Mouse (Mus musculus) megakaryocyte, adult 5-6 weeks (primary cell): ENCODE measurements around the gene Ube2d3. TPM values are rescaled to one million over a fixed set of nuclear protein-coding genes. Genes with fewer than 3 reads are reported as not detected.
A peak's percentile ranks its signal among the peaks of the same experiment; 100 is the strongest.

Experiments
- ATAC-seq: 2 replicates; pipeline ENCODE4 v1.8.0; 2016; ENCODE audit warnings: mild to moderate bottlenecking, inconsistent platforms; ENCODE audit not compliant: poor library complexity, severe bottlenecking
- total RNA-seq, 2 experiments: library from RNA; stranded (forward) in 1 of 2; stranded (reverse) in 1 of 2; fragments of 153-499, 151-499 nt in 1 of 2; fragments of 221-1000, 200-1000 nt in 1 of 2; gene quantifications; 2 replicates each; pipeline versions ENCODE4 v1.2.3 to v1.2.4; 2015 to 2017

Ube2d3 gene
- total RNA-seq (2015) (591 and 690 TPM in 2 replicates), total RNA-seq (2017) (864 and 938 TPM in 2 replicates)

DNA sequence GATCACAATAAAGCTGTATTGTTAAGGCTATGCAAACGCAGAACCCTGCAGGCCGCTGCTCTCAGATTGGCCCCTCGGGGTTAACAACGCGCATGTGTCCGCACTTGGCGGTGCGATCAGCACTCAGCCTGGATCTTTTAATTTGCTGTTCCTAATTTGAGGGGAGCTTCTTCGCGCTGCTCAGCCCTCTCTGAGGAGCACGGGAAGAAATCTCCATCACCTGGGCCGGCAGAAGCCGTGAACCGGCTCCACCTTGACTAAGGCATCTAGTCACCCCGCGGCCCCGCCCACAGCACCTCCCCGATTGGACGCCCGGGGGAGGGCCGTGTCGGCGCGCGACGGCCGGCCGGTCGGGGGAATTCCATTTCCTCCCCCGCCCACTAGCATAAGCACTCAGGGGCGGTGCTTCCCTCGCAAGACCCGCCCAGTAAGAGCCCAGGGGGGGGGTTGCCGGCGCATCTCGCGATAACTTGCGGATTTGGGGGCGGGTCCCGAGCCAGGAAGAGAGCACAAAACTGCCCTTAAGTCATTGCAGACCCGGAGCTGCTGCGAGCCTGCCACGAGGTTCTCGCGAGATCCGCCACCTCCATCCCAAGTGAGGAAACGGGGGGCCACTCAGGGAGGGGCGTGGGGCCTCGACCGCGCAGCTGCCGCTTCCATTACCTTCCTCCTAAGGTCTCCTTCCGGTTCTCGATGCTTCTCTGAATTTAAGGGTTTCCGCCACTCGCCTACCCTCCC lies at the start of gene Ube2d3:
Gene Ube2d3, plus strand, starts transcription at position 392 of the 738 bp plus-strand sequence.
- peak; percentile 68 for ATAC-seq

DNA sequence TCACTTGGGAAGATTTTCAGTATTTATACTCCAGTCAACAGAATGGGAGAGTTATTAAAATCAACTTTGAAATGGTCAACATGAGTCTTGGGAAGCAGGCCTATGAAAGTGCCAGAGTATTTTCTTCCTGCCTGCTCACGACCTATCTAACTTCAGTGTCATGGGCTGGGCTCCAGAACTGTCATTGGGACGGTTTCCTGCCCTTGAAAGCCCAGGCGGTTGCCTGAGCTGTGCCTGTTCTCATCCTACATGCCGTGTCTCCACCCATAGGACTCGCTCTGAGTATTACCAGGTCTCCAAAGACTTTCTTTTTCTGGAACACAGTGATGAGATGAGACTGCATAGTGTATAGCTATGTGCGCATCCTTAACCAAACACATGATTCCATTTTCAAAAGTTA lies 44.8 kb upstream of the Ube2d3 start:
- ATAC-seq: no peak

DNA sequence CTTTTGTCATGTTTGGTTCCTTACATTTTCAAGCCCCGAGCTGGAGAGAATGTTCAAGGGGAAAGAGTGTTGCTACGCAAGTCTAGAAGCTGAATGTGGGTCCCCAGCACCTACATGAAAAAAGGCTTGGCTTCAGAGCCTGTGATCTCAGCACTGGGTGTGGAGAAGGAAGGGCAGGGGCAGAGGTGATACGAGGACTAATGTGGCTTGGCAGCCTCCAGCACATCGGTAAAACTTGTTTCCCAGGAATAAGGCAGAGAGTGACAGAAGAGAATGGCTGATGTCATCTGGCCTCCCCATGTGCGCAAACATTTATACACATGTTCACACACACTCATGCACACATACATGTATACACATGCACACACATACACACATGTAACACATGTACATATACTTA lies 42.9 kb upstream of the Ube2d3 start:
- no peak for ATAC-seq

DNA sequence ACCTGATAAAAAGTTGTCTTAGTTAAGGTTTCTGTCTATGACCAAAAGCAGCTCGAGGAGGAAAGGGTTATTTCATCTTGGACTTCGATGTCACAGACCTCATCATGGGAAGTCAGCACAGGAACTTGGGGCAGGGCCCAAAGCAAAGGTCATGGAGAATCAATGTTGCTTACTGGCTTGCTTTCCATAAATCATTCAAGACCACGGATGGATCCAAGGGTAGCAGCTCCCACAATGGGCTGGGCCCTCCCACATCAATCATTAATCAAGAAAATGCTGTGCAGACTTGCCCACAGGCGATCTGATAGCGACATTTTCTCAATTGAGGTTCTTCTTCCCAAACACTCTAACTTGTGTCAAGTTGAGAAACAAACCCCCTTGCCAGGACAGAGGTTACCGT lies 41.9 kb upstream of the Ube2d3 start:
- no peak for ATAC-seq

DNA sequence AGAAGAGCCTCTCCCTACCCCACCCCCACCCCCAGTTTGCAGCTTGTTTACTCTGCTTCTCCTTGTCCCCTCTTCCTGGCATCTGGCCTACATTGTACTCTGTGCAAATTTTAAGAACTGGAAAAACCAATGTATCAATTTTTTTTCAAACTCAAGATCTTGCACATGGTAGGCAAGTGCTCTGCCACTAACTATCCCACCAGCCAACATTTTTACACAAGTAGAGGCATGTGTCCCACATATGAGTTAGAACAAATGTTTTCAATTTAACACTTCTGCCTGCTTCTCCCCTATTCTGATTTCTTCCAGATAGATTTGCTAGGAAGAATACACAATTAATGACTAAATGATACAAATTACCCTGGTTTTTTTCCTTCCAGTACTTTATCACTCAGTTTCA lies 40.8 kb upstream of the Ube2d3 start:
- ATAC-seq: no peak

DNA sequence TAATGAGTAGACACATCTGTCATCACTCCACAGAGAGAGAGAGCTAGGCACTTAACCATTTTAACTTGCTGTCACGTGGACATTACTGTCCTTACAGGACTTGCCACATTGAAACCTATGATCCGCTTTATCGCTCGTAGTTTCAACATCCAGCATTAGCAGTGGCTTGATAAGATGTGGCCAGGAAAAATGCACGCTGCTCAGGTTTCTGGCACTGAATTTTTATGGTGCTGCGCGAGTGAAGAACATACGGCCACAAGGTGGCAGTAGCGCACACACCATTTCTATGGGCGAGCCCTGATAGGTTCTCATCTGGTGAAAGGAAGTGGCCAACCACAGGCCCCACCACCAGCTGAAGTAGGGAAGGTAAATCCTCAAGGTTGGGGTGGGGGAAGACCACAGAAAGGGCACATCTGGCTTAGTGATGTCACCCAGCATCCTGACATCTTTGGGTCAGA lies 35.7 kb upstream of the Ube2d3 start:
- peak; percentile 99 for ATAC-seq

DNA sequence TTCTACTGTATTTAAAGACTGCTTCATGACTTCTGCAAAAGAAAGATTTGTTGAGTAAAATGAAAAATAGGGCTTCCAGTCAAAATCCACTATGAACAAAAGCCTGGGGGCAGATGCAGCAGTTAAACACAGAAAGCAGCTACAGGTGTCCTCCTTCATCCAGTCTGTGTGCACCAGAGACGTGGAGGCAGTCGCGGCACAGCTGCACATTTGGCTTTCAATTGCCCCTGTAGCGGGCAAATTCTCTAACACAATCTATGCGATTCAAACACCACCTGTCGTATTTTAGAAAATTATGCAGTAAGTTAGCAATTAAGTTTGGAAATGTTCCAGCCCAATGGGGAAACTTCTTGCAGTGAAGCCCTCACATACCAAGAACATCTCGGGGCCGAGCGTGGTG lies 34.7 kb upstream of the Ube2d3 start:
- no peak for ATAC-seq

DNA sequence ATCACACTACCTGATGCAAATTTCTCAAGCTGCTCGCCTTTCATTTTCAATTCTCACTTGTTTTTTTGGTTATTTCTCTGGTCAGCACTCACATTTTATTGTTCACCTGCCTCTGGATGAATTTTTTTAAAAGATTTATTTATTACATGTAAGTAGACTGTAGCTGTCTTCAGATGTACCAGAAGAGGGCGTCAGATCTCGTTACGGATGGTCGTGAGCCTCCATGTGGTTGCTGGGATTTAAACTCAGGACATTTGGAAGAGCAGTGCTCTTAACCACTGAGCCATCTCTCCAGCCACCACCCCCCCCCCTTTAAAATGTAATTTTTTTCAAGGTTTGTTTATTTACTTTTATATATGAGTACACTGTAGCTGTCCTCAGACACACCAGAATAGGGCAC lies 34.1 kb upstream of the Ube2d3 start:
- ATAC-seq: no peak

DNA sequence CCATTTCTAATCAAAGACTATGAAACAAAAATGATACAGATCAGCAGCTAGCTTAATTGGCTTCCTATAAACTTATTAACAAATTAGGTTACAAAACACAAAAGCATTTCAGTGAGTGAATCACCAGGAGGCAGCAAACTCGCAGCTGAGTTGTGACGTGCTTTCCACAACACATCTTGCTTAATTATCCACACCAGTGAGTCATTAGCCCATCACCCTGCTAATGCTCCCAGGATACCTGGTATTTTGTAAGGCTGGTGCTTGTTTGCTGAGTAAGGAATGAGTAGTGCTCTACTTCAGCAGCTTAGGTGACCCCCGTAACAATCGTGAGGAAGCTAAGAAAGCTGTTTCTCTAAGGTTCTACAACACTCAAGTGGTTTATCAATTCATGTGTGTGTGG lies 33.4 kb upstream of the Ube2d3 start:
- ATAC-seq: no peak

DNA sequence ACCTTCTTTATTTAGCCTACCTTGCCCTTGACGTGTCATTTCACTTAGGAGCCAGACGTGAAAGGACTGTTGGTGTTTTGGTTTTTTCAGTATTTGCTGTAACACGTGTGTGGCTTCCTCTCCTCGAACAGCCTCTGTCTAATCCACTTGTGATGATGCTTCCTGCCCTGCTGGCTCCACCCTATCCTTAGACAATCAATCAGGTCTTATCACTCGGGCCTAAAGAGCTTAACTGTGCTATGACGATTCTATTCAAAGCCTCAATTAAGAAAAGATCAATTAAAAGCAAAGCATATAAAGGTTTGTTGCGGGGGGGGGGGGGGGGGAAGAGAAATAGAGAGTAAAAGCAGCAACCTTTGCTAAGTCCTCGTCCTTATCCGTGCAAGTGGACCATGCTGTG lies 30.6 kb upstream of the Ube2d3 start:
- no peak for ATAC-seq

DNA sequence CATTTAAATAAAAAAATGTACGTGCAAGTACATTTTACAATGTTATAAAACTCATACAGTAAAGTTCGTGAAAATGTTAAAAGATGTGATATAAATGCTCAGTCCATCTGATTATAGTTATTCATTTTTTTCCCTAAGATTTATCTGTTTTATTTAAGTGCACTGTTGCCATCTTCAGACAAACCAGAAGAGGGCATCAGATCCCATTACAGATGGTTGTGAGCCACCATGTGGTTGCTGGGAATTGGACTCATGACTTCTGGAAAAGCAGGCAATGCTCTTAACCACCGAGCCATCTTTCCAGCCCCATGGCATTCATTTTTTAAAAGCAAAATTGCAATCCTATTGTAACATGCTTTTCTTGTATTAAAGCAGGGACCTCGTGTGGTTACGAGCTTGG lies 28.7 kb upstream of the Ube2d3 start:
- ATAC-seq: no peak

DNA sequence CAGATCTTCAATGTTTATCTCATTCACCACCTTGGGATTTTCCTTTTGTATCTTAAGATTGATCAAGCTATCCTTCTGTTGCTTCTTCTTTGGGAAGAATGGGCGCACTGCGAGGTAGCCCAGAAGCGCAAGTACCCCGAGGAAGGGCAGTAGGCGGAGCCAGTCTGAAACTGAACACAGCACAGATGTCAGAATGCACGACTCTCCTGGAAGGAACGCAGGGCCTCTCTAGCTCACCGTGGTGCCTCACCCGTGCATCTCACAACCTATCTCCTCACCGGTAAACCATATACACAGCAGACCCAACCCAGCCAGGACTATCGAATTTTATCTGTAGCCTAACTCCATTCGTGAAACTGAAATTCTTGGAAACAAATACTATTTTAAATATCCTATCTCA lies 26.9 kb upstream of the Ube2d3 start:
- no peak for ATAC-seq

DNA sequence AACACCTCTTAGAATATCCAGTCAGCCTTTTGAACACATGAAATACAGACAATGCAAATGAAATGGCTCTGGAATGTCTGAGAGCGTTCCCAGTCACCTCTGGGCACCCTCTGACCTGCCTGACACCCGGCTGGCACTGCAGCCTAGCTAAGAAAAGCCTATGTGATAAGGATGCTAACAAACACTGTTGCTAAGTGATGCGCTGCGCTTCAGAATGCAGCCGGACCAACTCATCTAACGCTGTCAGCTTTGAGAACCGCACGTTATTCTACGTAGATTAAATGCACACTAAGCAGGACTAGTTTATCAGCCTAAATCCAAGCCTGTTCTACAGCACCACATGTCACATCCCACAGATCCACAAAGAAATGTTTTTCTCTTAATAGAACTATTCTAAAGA lies 26.1 kb upstream of the Ube2d3 start:
- ATAC-seq: no peak

DNA sequence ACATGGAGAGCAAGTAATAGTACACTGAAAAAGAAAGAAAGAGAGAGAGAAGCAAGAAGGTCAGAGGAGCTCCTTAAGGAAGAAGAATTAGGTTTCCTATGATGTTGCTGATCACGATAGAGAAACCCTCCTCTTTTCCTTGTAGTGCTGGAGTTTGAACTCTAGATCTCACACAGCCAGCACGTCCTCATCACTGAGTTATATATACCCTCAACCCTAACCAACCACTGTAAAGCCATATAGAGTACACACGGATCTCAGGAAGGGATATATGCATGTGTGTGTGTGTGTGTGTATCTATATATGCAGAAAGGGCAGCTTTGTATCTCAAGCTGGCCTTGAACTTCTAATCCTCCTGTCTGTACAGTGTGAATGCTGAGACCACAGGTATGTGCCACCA lies 20.7 kb upstream of the Ube2d3 start:
- no peak for ATAC-seq

DNA sequence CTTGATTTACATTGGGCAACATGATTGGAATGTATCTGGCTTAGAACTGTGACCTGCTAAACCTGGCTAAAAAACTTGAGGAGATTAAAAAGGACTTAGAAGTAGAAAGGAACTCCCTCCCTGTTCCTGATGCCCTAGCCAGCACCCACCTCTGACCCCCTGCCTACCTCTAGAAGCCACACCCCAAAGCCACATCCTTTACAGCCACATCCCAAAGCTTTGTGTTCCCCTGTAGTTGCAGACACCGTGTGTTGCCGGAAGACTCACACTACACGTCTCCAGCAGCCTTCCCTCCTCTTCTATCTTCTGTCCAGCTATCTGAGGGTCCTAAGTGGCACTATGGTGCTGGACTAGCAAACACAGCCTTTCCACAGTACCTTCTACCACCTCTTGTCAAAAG lies 20.1 kb upstream of the Ube2d3 start:
- ATAC-seq: peak; percentile 41

DNA sequence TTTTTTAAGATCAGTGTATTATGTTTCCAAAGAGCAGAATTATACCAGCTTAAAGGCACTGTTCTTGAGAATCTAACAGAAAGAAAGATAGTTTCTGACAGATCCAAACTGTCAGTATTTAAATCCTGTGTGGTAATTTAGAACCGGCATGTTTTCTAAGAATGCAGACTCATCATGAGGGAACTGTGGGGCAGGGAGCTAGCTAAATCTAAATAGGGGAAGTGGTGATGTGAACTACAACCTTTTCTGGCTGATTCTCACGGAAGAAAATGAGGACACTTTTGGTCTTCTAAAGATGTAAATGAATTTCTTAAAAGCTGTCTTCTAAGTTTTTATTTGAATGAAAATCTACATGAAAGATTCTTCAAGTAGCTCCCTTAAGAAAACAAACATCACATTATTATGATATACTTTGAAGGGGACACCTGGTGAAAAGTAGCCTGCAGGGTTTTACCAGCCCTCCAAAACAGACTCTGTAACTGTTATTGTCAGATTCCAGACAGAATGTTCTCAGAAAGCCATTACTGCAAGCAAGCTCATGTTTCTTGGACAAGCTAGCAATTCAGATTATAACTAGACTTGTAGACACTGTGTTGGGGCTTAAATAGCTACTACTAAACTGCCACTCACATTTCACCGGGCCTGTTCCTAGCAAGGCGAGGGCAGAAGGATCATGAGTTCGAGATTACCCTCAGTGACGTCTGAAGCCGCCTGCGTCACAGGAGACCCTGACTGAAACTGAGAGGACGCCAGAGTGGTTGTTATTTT lies 17.2 kb upstream of the Ube2d3 start:
- peak; percentile 62 for ATAC-seq

DNA sequence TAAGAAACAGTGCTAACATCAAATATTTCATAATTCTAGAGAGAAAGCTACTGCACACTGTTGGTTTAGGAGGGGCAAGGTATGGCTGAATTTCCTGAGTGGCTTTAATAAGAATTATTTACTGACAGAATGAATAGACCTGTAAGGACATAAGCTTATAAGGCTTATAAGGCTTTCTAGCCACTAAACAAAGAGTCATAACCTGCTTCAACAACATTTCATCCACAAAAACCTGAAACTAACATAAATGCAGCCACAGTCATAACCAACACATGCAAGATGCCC lies 16.7 kb upstream of the Ube2d3 start:
- ATAC-seq: no peak

DNA sequence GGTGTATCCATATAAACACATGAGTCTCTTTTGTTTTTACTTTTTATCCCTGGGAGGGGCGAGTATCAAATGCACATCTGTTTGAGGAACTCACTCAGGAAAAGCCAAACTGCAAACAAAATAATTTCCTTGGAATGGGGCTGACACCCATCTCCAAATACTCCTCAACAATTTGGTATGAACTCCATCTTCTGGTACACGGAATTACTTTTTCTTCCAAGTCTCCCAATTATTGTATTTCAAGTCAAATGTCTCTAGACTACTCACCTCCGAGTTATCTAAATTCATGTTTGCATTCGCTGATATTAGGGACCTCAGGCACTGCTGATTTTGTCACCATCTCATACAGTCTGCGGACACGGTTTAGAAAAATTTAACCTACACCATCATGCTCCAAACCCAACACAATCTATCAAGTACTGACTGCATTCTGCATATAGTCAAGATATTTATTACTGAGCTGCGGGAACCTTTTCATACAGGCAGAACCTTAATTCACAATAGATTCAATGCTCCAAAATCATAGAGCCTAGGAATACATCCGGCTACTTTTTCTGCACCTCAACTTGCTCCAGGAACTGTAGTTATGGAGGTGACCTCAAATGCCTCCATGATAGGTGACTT lies 15.6 kb upstream of the Ube2d3 start:
- ATAC-seq: no peak

DNA sequence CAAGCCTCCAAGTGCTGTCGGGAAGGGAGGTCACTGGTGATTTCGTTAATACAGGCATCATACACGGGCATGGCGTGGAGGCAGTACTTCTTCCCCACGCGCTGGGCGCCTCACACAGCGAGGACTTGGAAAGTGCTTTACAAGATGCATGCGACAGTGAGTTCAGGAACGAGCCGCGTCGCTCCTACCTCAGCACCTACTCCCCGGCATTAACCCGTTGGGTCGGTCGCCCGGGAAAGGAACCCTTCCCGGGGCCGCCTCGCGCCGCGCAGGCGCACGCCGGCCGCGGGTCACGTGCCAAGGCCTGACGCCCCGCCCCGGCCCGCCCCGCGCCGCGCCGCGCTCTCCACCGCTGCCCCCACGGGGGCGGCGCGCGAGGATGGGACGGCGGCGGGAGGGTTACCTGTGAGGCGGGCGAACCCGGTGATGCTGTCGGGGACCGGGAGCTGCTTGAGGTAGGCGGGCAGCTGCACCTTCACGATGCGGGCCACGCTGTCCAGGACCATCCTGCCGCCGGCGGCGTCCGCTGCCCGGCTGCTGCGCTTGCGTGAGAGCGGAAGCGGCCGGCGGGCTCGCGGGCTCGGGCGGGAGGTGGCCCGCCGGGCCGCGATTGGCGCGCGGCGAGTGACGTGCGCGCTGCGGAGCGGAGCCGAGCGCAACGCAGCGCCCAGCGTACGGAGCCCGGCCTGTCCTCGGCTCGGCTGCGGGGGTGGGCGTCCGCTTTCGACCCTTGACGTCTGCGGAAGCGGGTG lies 14.9 kb upstream of the Ube2d3 start:
- peak; percentile 85 for ATAC-seq

DNA sequence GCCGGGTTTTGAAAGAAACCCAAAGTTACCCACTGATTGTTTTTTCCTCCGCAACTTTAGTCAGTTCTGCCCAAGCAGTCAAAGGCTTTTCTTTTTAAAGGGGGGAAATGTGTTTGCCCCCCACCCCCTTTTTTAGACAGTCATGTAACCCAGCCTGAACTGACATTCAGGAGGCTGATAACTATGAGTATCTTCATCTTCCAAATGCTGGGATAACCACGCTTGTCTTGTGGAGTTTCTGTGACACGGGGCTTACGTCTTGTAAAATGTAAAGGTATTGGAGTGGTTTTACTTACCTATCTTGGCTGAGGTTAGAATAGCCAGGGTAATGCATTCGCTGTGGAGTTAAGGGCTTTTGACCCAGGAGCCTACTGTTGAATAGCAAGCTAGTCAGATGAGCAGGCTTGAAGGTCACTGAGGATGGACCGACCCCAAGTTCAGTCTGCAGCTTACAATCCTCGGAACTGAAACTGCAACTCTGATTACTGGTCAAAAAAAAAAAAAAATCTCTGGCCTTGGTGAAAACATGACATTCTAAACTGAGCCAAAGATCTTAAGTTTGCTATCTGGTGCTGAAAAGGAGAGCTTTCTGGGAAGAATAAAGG lies 14.2 kb upstream of the Ube2d3 start, which contains the start of gene Cisd2:
Gene Cisd2, minus strand, starts transcription at position 318 of the 605 bp plus-strand sequence.
- ATAC-seq: peak; percentile 6; the same call in 1 of the 2 replicates
